Mouse (Mus musculus) liver, adult 2 months (tissue): ENCODE measurements at regions not wholly inside any gene's neighbourhood (a gene's known extent, or its start where the extent isn't known, plus 50 kb on each side); places are given as distances from the start of the nearest gene placed in this dataset.

ENCODE experiments used
- DNase-seq: peaks from one replicate; pipeline ENCODE4 v3.0.0-alpha.2; 2011; ENCODE audit warnings: low read depth, low spot score; ENCODE audit errors: extremely low read depth
- H3K27ac ChIP-seq: fragments of 200-500 bp; replicated peaks from 2 replicates; pipeline ENCODE4 v1.5.1; 2012; ENCODE audit warnings: low read depth, mild to moderate bottlenecking, control low read depth, inconsistent platforms, low read length; ENCODE audit not compliant: insufficient read depth
- H3K27me3 ChIP-seq: fragments of 200-500 bp; 2 replicates; pipeline ENCODE4 v1.6.1; 2012; ENCODE audit warnings: mild to moderate bottlenecking, moderate library complexity, low read length, inconsistent platforms; ENCODE audit not compliant: control insufficient read depth, insufficient read depth
- H3K36me3 ChIP-seq: fragments of 200-500 bp; 2 replicates; pipeline ENCODE4 v1.6.1; 2012; ENCODE audit warnings: low read length, inconsistent platforms; ENCODE audit not compliant: control insufficient read depth, insufficient read depth
- H3K4me1 ChIP-seq: fragments of 200-500 bp; 2 replicates; pipeline ENCODE4 v1.6.1; 2011; ENCODE audit warnings: low read length; ENCODE audit not compliant: control insufficient read depth, insufficient read depth
- H3K4me3 ChIP-seq: fragments of 200-500 bp; 2 replicates; pipeline ENCODE4 v1.5.1; 2011; ENCODE audit warnings: low read depth, mild to moderate bottlenecking, control low read depth, low read length, moderate library complexity; ENCODE audit not compliant: insufficient read depth
- H3K79me2 ChIP-seq: fragments of 200-500 bp; 2 replicates; pipeline ENCODE4 v1.6.1; 2012; ENCODE audit warnings: inconsistent platforms, mild to moderate bottlenecking, low read length, moderate library complexity; ENCODE audit not compliant: control insufficient read depth, insufficient read depth
- H3K9ac ChIP-seq: fragments of 200-500 bp; 2 replicates; pipeline ENCODE4 v1.6.1; 2012; ENCODE audit warnings: low read depth, mild to moderate bottlenecking, control low read depth, inconsistent platforms, low read length
- CTCF ChIP-seq: fragments of 200-500 bp; IDR thresholded peaks from 2 replicates; pipeline ENCODE4 v1.5.1; 2011; ENCODE audit warnings: low read depth, low read length, control low read depth
- POLR2A ChIP-seq: fragments of 200-500 bp; IDR thresholded peaks from 2 replicates; pipeline ENCODE4 v1.6.1; 2011; ENCODE audit warnings: low read length, control low read depth; ENCODE audit not compliant: insufficient read depth; ENCODE audit errors: extremely low read depth
- WGBS: fragments of 180-500 bp; shearing (Covaris S2); methylation state at CpG from one replicate; pipeline ENCODE4 v1.1.7; 2018; 5-methylcytosine and 5-hydroxymethylcytosine counted together

DNA sequence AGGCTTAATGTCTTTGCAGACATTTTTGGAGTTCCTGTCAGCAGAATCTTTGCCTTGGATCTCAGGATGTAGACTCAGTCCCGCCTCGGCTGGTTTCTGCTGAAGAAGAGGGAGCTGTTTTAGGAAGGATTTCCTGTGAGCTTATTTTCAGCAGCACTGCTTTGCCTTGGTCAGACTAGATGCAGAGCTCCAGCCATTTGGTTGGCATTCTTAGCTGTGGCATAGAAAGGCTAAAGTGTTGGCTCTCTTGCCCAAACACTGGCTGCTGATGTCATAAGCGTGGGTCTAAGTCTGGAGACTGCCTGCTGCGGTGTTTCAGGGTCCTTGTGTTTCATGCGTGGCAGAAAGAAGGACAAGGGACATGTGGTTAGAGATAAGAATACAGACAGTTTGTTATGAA is 245.0 kb downstream of the Etnk1 start:
- no peaks in the 10 kb centered on the region for H3K4me1 ChIP-seq
- no peaks in the 10 kb centered on the region for H3K27me3 ChIP-seq
- no peaks in the 10 kb centered on the region for H3K79me2 ChIP-seq
- H3K27ac ChIP-seq = no peak overlapping the region
- TF ChIP-seq POLR2A (no peak), CTCF (no peak)
- DNase-seq = no peak
- 61% methylated on average over 5 of the region's 5 CpGs for WGBS
- no peak overlapping the region for H3K9ac ChIP-seq
- no peaks in the 10 kb centered on the region for H3K36me3 ChIP-seq
- H3K4me3 ChIP-seq = no peak overlapping the region

DNA sequence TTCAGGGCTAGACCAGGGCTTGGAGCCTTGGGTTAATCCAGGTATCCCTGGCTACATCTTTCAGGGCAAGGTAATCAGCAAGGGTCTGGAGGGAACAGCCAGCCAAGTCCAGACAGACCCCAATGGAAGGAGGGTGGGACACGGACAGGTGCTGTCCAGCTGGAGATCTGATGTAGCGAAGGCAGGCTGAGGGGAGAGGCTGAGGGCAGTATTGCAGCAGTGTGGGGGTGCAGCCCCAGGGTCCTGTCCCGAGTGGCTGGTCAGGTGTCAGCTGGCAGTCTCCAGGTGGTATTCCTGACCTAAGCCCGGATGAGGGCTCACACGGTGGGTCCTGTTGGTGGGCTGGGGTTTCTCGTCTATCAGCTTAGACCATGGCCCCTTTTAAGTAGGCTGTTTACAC is 245.7 kb downstream of the Etnk1 start:
- Histone ChIP-seq H3K9ac (no peak overlapping the region), H3K27ac (no peak overlapping the region), H3K4me1 (no peaks in the 10 kb centered on the region), H3K4me3 (no peak overlapping the region), H3K36me3 (no peaks in the 10 kb centered on the region), H3K27me3 (no peaks in the 10 kb centered on the region), H3K79me2 (no peaks in the 10 kb centered on the region)
- TF ChIP-seq CTCF = no peak
- TF ChIP-seq POLR2A = no peak
- 93% methylated on average over 6 of the region's 6 CpGs for WGBS
- DNase-seq = no peak

GRCm38 (mm10) chr6:143414590-143415382 is 247.8 kb downstream of the Etnk1 start:
- H3K79me2 ChIP-seq = no peaks in the 10 kb centered on the region
- no peak for DNase-seq
- no peak overlapping the region for H3K27ac ChIP-seq
- no peak for TF ChIP-seq POLR2A
- no peak for TF ChIP-seq CTCF
- no peaks in the 10 kb centered on the region for H3K4me1 ChIP-seq
- no peak overlapping the region for H3K4me3 ChIP-seq
- no peaks in the 10 kb centered on the region for H3K36me3 ChIP-seq
- H3K27me3 ChIP-seq = no peaks in the 10 kb centered on the region
- 87% methylated on average over 27 of the region's 27 CpGs for WGBS
- H3K9ac ChIP-seq = no peak overlapping the region

DNA sequence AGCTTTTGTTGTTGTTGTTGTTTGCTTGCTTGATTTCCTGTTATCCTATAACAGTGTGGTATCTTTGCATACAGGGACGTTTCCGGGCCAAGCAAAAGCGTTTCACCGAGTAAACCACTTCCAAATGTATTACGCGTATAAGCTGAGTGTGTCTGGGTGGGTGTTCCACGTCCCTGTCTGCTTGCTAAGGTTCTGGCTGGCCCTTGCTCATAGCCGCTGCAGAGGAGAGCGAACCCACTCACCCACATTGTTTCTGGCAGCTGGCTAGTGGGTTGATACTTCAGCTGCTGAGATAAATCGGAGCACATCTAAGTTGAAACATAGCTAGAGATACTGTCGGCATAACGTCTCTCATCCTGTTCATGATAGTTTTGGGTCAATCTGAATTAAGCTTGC is 248.4 kb downstream of the Etnk1 start:
- 90% methylated on average over 12 of the region's 12 CpGs for WGBS
- no peak for DNase-seq
- Histone ChIP-seq H3K79me2 (no peaks in the 10 kb centered on the region), H3K36me3 (no peaks in the 10 kb centered on the region), H3K4me3 (no peak overlapping the region), H3K27ac (no peak overlapping the region), H3K27me3 (no peaks in the 10 kb centered on the region), H3K4me1 (no peaks in the 10 kb centered on the region), H3K9ac (no peak overlapping the region)
- TF ChIP-seq POLR2A (no peak), CTCF (no peak)

- no peak overlapping the region for H3K27ac ChIP-seq
- H3K27me3 ChIP-seq = no peaks in the 10 kb centered on the region
- no peaks in the 10 kb centered on the region for H3K4me1 ChIP-seq
- 88% methylated on average over 7 of the region's 7 CpGs for WGBS
- no peak overlapping the region for H3K4me3 ChIP-seq
- no peaks in the 10 kb centered on the region for H3K79me2 ChIP-seq
- DNase-seq = no peak
- H3K36me3 ChIP-seq = no peaks in the 10 kb centered on the region
- no peak for TF ChIP-seq CTCF
- no peak for TF ChIP-seq POLR2A
- H3K9ac ChIP-seq = no peak overlapping the region
These were observed 252.9 kb downstream of the Etnk1 start for GRCm38 (mm10) chr6:143419872-143420271.

DNA sequence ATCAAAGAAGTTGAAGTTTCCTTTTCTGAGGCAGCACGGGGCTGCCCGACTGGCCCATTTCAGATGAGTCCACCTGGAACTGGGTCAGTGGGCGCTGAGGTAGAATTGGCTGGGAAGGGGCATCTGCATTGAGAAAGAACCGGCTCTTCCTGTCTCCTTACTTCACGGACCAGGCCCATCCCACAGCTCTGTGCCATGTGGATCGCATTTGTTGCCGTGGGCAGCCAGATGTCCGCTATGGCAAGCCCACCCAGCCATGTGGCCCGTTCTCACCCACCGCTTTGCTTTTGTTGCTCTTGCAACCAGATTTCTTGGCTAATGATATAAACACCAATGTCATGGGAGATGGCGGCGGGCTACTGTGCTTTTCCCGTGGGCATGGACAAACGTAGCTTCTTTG is 256.0 kb downstream of the Etnk1 start:
- 96% methylated on average over 14 of the region's 14 CpGs for WGBS

More for the DNA sequence above, 256.0 kb downstream of the Etnk1 start:
- no peaks in the 10 kb centered on the region for H3K27me3 ChIP-seq
- TF ChIP-seq POLR2A = no peak
- no peak for TF ChIP-seq CTCF
- H3K36me3 ChIP-seq = no peaks in the 10 kb centered on the region
- no peaks in the 10 kb centered on the region for H3K79me2 ChIP-seq
- peaks cover 2% of the 10 kb centered on the region; the same call in 1 of the 2 replicates for H3K4me1 ChIP-seq
- no peak for DNase-seq
- no peak overlapping the region for H3K4me3 ChIP-seq
- H3K9ac ChIP-seq = no peak overlapping the region
- no peak overlapping the region for H3K27ac ChIP-seq
